Mouse (Mus musculus) hindbrain, embryonic 11.5 days (tissue): ENCODE measurements at regions not wholly inside any gene's neighbourhood (a gene's known extent, or its start where the extent isn't known, plus 50 kb on each side); places are given as distances from the start of the nearest gene placed in this dataset.
"Not testable (repeated sequence)": the region's sequence is repeated elsewhere in the genome, so short reads cannot be mapped to it uniquely, and the experiment has no call there.

ENCODE experiments used
- ATAC-seq: fragments of 200-750 bp; cut with Nextera tagmentation; 2 replicates; pipeline ENCODE4 v1.8.0; 2017; ENCODE audit warnings: mild to moderate bottlenecking, moderate TSS enrichment, moderate library complexity; ENCODE audit not compliant: low FRiP score
- DNase-seq: peaks from one replicate; pipeline ENCODE4 v3.0.0-alpha.2; 2015; ENCODE audit warnings: low spot score
- H3K27ac ChIP-seq: fragments of 300-500 bp; sonication (generic); 2 replicates; pipeline ENCODE4 v1.5.1; 2014; ENCODE audit warnings: mild to moderate bottlenecking, low read depth, low read length
- H3K27me3 ChIP-seq: fragments of 300-500 bp; sonication (generic); 2 replicates; pipeline ENCODE4 v1.6.1; 2014; ENCODE audit warnings: mild to moderate bottlenecking, low read length, moderate library complexity, mixed read lengths; ENCODE audit not compliant: control insufficient read depth, insufficient read depth
- H3K36me3 ChIP-seq: fragments of 300-500 bp; sonication (generic); 2 replicates; pipeline ENCODE4 v1.6.1; 2014; ENCODE audit warnings: mild to moderate bottlenecking, low read length, moderate library complexity, mixed read lengths; ENCODE audit not compliant: control insufficient read depth, insufficient read depth
- H3K4me1 ChIP-seq: fragments of 300-500 bp; sonication (generic); replicated peaks from 2 replicates; pipeline ENCODE4 v1.6.1; 2014; ENCODE audit warnings: low read length, mixed read lengths; ENCODE audit not compliant: control insufficient read depth, insufficient read depth
- H3K4me2 ChIP-seq: fragments of 300-500 bp; sonication (generic); replicated peaks from 2 replicates; pipeline ENCODE4 v1.6.1; 2014; ENCODE audit warnings: mild to moderate bottlenecking, low read depth, low read length
- H3K4me3 ChIP-seq: fragments of 300-500 bp; sonication (generic); 2 replicates; pipeline ENCODE4 v1.5.1; 2014; ENCODE audit warnings: low read depth, low read length
- H3K9ac ChIP-seq: fragments of 300-500 bp; sonication (generic); 2 replicates; pipeline ENCODE4 v1.6.1; 2014; ENCODE audit warnings: low read depth, low read length
- H3K9me3 ChIP-seq: fragments of 300-500 bp; sonication (generic); 2 replicates; pipeline ENCODE4 v1.6.1; 2016; ENCODE audit warnings: low read length; ENCODE audit not compliant: control insufficient read depth
- WGBS: fragments of 180-500 bp; shearing (Covaris S2); extraction: QIAGEN DNeasy Blood & Tissue Kit; methylation state at CpG from one replicate; pipeline ENCODE4 v1.1.7; 2014; 5-methylcytosine and 5-hydroxymethylcytosine counted together

DNA sequence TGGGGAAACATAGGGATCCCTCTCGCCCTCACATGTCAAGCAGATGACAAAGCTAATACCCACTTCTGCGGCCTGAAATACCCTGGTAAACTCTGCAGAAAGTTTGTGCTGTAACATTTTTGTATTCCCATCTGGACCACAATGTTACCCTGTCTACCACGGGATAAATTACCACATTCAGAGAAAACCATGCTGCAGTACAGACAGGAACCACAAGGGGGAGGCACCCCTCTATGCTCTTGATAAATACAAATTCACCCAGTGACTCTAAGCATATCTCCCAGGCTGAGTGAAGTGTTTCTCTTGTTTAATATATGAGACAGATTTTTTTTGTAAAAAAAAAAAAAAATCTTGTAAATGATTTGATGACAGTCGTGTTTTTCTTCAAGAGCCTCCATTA lies 512.7 kb downstream of the Dad1 start:
- H3K4me2 ChIP-seq, ATAC-seq, H3K4me1 ChIP-seq, H3K27ac ChIP-seq, H3K9ac ChIP-seq, H3K36me3 ChIP-seq, H3K9me3 ChIP-seq, H3K27me3 ChIP-seq, H3K4me3 ChIP-seq: not testable (repeated sequence)
- peak; percentile 48 for DNase-seq
- WGBS = 45% methylated on average over 4 of the region's 4 CpGs

- H3K4me2 ChIP-seq, H3K27ac ChIP-seq, H3K36me3 ChIP-seq, H3K27me3 ChIP-seq, H3K4me3 ChIP-seq, H3K4me1 ChIP-seq, H3K9me3 ChIP-seq, H3K9ac ChIP-seq: not testable (repeated sequence)
- WGBS = 47% methylated on average over 4 of the region's 4 CpGs
- ATAC-seq (peak; percentile 45; the same call in 1 of the 2 replicates), DNase-seq (peak; percentile 6)
Observed at GRCm38 (mm10) chr14:53737962-53738361, 515.9 kb downstream of the Dad1 start.

DNA sequence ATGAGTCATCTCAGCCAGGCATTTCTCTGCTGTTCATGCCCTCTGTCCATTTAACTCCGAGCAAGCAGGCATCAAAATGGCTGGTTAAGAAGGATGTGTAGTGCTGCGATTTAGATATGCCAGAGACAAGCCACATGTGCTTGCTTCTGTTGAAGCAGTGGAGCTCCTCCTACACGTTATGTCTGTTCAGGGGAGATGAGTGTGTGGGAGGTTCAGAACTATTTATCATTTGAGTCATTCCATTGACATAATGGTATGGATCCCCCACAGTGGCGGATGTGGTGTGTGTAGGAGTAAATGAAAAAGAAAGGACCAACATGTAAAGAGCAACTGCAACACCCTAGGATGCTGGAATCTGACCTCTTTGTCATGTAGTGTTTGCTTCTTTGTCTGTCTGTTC lies 517.6 kb downstream of the Dad1 start:
- H3K27ac ChIP-seq, ATAC-seq, H3K4me1 ChIP-seq, DNase-seq, H3K36me3 ChIP-seq, H3K27me3 ChIP-seq, H3K4me2 ChIP-seq, H3K4me3 ChIP-seq, H3K9ac ChIP-seq, H3K9me3 ChIP-seq: not testable (repeated sequence)
- WGBS = 62% methylated on average over 4 of the region's 4 CpGs

DNA sequence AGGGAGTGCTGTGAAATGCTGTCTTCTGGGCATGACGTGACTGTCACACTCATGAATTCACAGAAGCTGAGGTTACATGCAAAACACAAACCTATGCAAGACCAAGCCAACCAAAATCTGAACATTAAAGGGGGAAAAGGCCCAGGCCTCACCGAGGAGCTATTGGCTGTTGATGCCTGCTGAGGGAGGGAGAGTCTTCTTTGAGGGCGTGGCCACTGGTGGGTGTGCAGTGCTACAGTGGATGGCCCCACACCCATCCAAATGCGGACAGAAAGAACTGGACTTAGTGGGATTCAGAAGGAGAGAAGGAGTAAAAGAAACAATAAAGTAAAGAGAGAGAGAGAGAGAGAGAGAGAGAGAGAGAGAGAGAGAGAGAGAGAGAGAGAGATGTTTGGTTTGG lies 522.3 kb downstream of the Dad1 start:
- not testable (repeated sequence) for H3K36me3 ChIP-seq, H3K4me1 ChIP-seq, H3K27me3 ChIP-seq, H3K27ac ChIP-seq, H3K9me3 ChIP-seq, H3K9ac ChIP-seq, ATAC-seq, H3K4me3 ChIP-seq, H3K4me2 ChIP-seq, DNase-seq
- WGBS = no CpG with 5 or more reads among the region's 4 CpGs

- not testable (repeated sequence) for H3K4me2 ChIP-seq, H3K27me3 ChIP-seq, H3K9ac ChIP-seq, H3K9me3 ChIP-seq, DNase-seq, H3K4me1 ChIP-seq, ATAC-seq, H3K27ac ChIP-seq, H3K4me3 ChIP-seq, H3K36me3 ChIP-seq
- 80% methylated on average over 1 of the region's 7 CpGs for WGBS
Observed at GRCm38 (mm10) chr14:53729877-53730276, 524.0 kb downstream of the Dad1 start.

GRCm38 (mm10) chr14:53729149-53729548 lies 524.8 kb downstream of the Dad1 start:
- H3K4me2 ChIP-seq, H3K27ac ChIP-seq, H3K27me3 ChIP-seq, DNase-seq, H3K4me1 ChIP-seq, H3K36me3 ChIP-seq, H3K9me3 ChIP-seq, H3K4me3 ChIP-seq, ATAC-seq, H3K9ac ChIP-seq: not testable (repeated sequence)
- WGBS = no CpG with 5 or more reads among the region's 1 CpGs

DNA sequence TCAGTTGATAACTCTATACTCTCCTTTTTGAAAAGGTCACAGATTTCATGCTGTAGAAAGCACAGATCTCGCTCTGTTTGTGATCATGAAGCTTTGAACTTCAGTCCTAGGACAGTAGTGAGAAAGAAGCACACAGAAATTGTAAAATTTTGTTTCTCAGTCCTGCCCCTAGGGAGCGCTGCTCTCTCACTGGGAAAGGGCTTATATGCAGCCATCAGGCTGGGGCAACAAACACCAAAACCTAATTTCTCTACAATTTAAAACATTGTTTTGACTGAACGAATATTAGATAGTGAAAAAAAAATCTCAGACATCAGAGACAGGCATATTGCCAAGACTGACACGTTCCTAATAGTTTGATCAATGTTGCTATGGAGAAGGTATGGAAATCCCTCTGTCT lies 527.0 kb downstream of the Dad1 start:
- not testable (repeated sequence) for DNase-seq, H3K27ac ChIP-seq, H3K9me3 ChIP-seq, H3K36me3 ChIP-seq, H3K9ac ChIP-seq, H3K4me3 ChIP-seq, H3K27me3 ChIP-seq, H3K4me2 ChIP-seq, H3K4me1 ChIP-seq, ATAC-seq
- WGBS = 56% methylated on average over 2 of the region's 4 CpGs

GRCm38 (mm10) chr14:53723611-53724010 lies 530.3 kb downstream of the Dad1 start:
- DNase-seq, H3K27ac ChIP-seq, H3K9me3 ChIP-seq, H3K36me3 ChIP-seq, H3K27me3 ChIP-seq, H3K4me2 ChIP-seq, H3K4me1 ChIP-seq, H3K9ac ChIP-seq, ATAC-seq, H3K4me3 ChIP-seq: not testable (repeated sequence)

DNA sequence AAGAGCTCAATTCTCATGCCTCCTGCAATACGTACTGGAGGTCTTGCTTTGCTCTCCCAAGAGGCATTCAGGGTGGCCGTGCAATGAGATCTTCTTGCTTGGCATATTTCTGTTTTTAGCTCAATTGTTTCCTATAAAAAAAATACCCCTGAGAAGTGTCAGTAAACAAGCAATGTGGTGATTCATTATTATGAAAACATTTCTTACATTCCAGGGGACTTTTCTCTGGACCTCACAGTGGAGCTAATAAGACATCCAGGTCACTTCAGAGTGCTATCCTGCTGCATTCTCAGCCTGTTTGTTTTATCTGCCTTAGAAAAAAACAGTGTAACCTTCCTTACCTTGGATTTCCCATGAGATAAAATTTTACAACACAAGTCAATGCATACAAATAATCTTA lies 532.0 kb downstream of the Dad1 start:
- not testable (repeated sequence) for H3K4me1 ChIP-seq, H3K9me3 ChIP-seq, H3K4me2 ChIP-seq, H3K36me3 ChIP-seq, H3K9ac ChIP-seq, DNase-seq, H3K27me3 ChIP-seq, H3K4me3 ChIP-seq, ATAC-seq, H3K27ac ChIP-seq
- WGBS = 87% methylated on average over 1 of the region's 2 CpGs
